Mouse (Mus musculus): Measurements from ENCODE around the gene Lgals7. TPM values are rescaled to one million over a fixed set of nuclear protein-coding genes. Genes with fewer than 3 reads are reported as not detected.
A peak's percentile ranks its signal among the peaks of the same experiment; 100 is the strongest.

Lgals7 gene
- polyA plus RNA-seq, 2 experiments: 48.4 to 198 TPM

- Histone ChIP-seq H3K4me3 (replicated peaks; ENCODE audit: low read length) (no peak overlapping the region), H3K9me3 (ENCODE audit: control insufficient read depth, low read length) (no peaks in the 10 kb centered on the region), H3K4me1 (ENCODE audit: control insufficient read depth, insufficient read depth, low read length) (no peaks in the 10 kb centered on the region), H3K9ac (ENCODE audit: low read depth, low read length, severe bottlenecking) (no peak overlapping the region), H3K27me3 (ENCODE audit: control insufficient read depth, insufficient read depth, low read length) (no peaks in the 10 kb centered on the region), H3K4me2 (replicated peaks; ENCODE audit: low read depth, low read length, severe bottlenecking) (no peak overlapping the region), H3K36me3 (ENCODE audit: control insufficient read depth, insufficient read depth, low read length) (no peaks in the 10 kb centered on the region), H3K27ac (replicated peaks; ENCODE audit: low read depth, low read length) (no peak overlapping the region)
- WGBS: 58% methylated on average over 9 of the region's 9 CpGs
- DNase-seq (ENCODE audit: low spot score): no peak
- no peak for TF ChIP-seq POLR2A (IDR thresholded peaks at IDR 0.05; ENCODE audit: borderline replicate concordance, extremely low read depth, insufficient read depth, insufficient read length)
- no peak for ATAC-seq (ENCODE audit: low FRiP score, low read depth)
Measured at GRCm38 (mm10) chr7:28838331-28838730, 25.3 kb upstream of the Lgals7 start.

- TF ChIP-seq POLR2A (IDR thresholded peaks at IDR 0.05; ENCODE audit: borderline replicate concordance, extremely low read depth, insufficient read depth, insufficient read length): no peak
- Histone ChIP-seq H3K4me2 (replicated peaks; ENCODE audit: low read depth, low read length, severe bottlenecking) (no peak overlapping the region), H3K4me3 (replicated peaks; ENCODE audit: low read length) (no peak overlapping the region), H3K4me1 (ENCODE audit: control insufficient read depth, insufficient read depth, low read length) (peaks cover 14% of the 10 kb centered on the region), H3K9me3 (ENCODE audit: control insufficient read depth, low read length) (no peaks in the 10 kb centered on the region), H3K27me3 (ENCODE audit: control insufficient read depth, insufficient read depth, low read length) (no peaks in the 10 kb centered on the region), H3K27ac (replicated peaks; ENCODE audit: low read depth, low read length) (no peak overlapping the region), H3K9ac (ENCODE audit: low read depth, low read length, severe bottlenecking) (no peak overlapping the region), H3K36me3 (ENCODE audit: control insufficient read depth, insufficient read depth, low read length) (no peaks in the 10 kb centered on the region)
- ATAC-seq (ENCODE audit: low FRiP score, low read depth): no peak
- DNase-seq (ENCODE audit: low spot score): no peak
- WGBS: 69% methylated on average over 1 of the region's 1 CpGs
Measured at GRCm38 (mm10) chr7:28847273-28847672, 16.4 kb upstream of the Lgals7 start.

- DNase-seq (ENCODE audit: low spot score) (peak; percentile 64), ATAC-seq (ENCODE audit: low FRiP score, low read depth) (peak; percentile 78)
- TF ChIP-seq POLR2A (IDR thresholded peaks at IDR 0.05; ENCODE audit: borderline replicate concordance, extremely low read depth, insufficient read depth, insufficient read length): no peak
- Histone ChIP-seq H3K27me3 (ENCODE audit: control insufficient read depth, insufficient read depth, low read length) (no peaks in the 10 kb centered on the region), H3K4me2 (replicated peaks; ENCODE audit: low read depth, low read length, severe bottlenecking) (no peak overlapping the region), H3K9ac (ENCODE audit: low read depth, low read length, severe bottlenecking) (peak overlapping the region; percentile 31; the same call in 1 of the 2 replicates), H3K27ac (replicated peaks; ENCODE audit: low read depth, low read length) (peak overlapping the region; percentile 67), H3K36me3 (ENCODE audit: control insufficient read depth, insufficient read depth, low read length) (no peaks in the 10 kb centered on the region), H3K4me1 (ENCODE audit: control insufficient read depth, insufficient read depth, low read length) (peaks cover 14% of the 10 kb centered on the region), H3K9me3 (ENCODE audit: control insufficient read depth, low read length) (no peaks in the 10 kb centered on the region), H3K4me3 (replicated peaks; ENCODE audit: low read length) (no peak overlapping the region)
- WGBS: 19% methylated on average over 1 of the region's 1 CpGs
Measured at GRCm38 (mm10) chr7:28849700-28850236, 13.9 kb upstream of the Lgals7 start.

GRCm38 (mm10) chr7:28850642-28851041 is 13.0 kb upstream of the Lgals7 start:
- no peaks in the 10 kb centered on the region for H3K27me3 ChIP-seq (ENCODE audit: control insufficient read depth, insufficient read depth, low read length)
- ATAC-seq (ENCODE audit: low FRiP score, low read depth): no peak
- 80% methylated on average over 4 of the region's 4 CpGs for WGBS
- H3K4me1 ChIP-seq (ENCODE audit: control insufficient read depth, insufficient read depth, low read length): peaks cover 14% of the 10 kb centered on the region
- no peaks in the 10 kb centered on the region for H3K36me3 ChIP-seq (ENCODE audit: control insufficient read depth, insufficient read depth, low read length)
- no peak overlapping the region for H3K4me3 ChIP-seq (replicated peaks; ENCODE audit: low read length)
- H3K9ac ChIP-seq (ENCODE audit: low read depth, low read length, severe bottlenecking): 0 out of 2 replicates have a peak overlapping the region, but pooled peaks have one; percentile 28
- TF ChIP-seq POLR2A (IDR thresholded peaks at IDR 0.05; ENCODE audit: borderline replicate concordance, extremely low read depth, insufficient read depth, insufficient read length): no peak
- H3K4me2 ChIP-seq (replicated peaks; ENCODE audit: low read depth, low read length, severe bottlenecking): no peak overlapping the region
- no peak for DNase-seq (ENCODE audit: low spot score)
- peak overlapping the region; percentile 67; the same call in 1 of the 2 replicates for H3K27ac ChIP-seq (replicated peaks; ENCODE audit: low read depth, low read length)
- no peaks in the 10 kb centered on the region for H3K9me3 ChIP-seq (ENCODE audit: control insufficient read depth, low read length)

- H3K9me3 ChIP-seq (ENCODE audit: control insufficient read depth, low read length): 0 out of 2 replicates have a peak, but pooled peaks cover 3% of the 10 kb centered on the region
- no peaks in the 10 kb centered on the region for H3K36me3 ChIP-seq (ENCODE audit: control insufficient read depth, insufficient read depth, low read length)
- H3K9ac ChIP-seq (ENCODE audit: low read depth, low read length, severe bottlenecking): no peak overlapping the region
- H3K27me3 ChIP-seq (ENCODE audit: control insufficient read depth, insufficient read depth, low read length): no peaks in the 10 kb centered on the region
- no peak for DNase-seq (ENCODE audit: low spot score)
- 90% methylated on average over 2 of the region's 2 CpGs for WGBS
- no peak overlapping the region for H3K4me3 ChIP-seq (replicated peaks; ENCODE audit: low read length)
- no peak for TF ChIP-seq POLR2A (IDR thresholded peaks at IDR 0.05; ENCODE audit: borderline replicate concordance, extremely low read depth, insufficient read depth, insufficient read length)
- no peak overlapping the region for H3K27ac ChIP-seq (replicated peaks; ENCODE audit: low read depth, low read length)
- peaks cover 12% of the 10 kb centered on the region for H3K4me1 ChIP-seq (ENCODE audit: control insufficient read depth, insufficient read depth, low read length)
- no peak overlapping the region for H3K4me2 ChIP-seq (replicated peaks; ENCODE audit: low read depth, low read length, severe bottlenecking)
- no peak for ATAC-seq (ENCODE audit: low FRiP score, low read depth)
Measured at GRCm38 (mm10) chr7:28859953-28860352, 3.7 kb upstream of the Lgals7 start.

Data from limb, embryonic 14.5 days (tissue).